Mouse (Mus musculus): ENCODE data around the gene Smarca5.

The Smarca5 gene

GRCm38 (mm10) chr8:80739155-80739924 lies at the start of gene Smarca5:
TSS of gene Smarca5 (minus strand) at chr8:80739497.
- DNase-seq (ENCODE audit: low read depth), result peak; percentile 74

- DNase-seq (ENCODE audit: low read depth), result no peak
Measured at GRCm38 (mm10) chr8:80784559-80784958, 45.3 kb upstream of the Smarca5 start.

- no peak for DNase-seq (ENCODE audit: low read depth)
Measured at GRCm38 (mm10) chr8:80783271-80783670, 44.0 kb upstream of the Smarca5 start.

GRCm38 (mm10) chr8:80781338-80781737 lies 42.0 kb upstream of the Smarca5 start:
- no peak for DNase-seq (ENCODE audit: low read depth)

- DNase-seq (ENCODE audit: low read depth), result no peak
Measured at GRCm38 (mm10) chr8:80780271-80780670, 41.0 kb upstream of the Smarca5 start.

- DNase-seq (ENCODE audit: low read depth), result no peak
Measured at GRCm38 (mm10) chr8:80776436-80776835, 37.1 kb upstream of the Smarca5 start.

- no peak for DNase-seq (ENCODE audit: low read depth)
Measured at GRCm38 (mm10) chr8:80772732-80773460, 33.6 kb upstream of the Smarca5 start.

- no peak for DNase-seq (ENCODE audit: low read depth)
Measured at GRCm38 (mm10) chr8:80768451-80768850, 29.2 kb upstream of the Smarca5 start.

GRCm38 (mm10) chr8:80753017-80753715 lies 13.9 kb upstream of the Smarca5 start:
- DNase-seq (ENCODE audit: low read depth), result peak; percentile 74

- no peak for DNase-seq (ENCODE audit: low read depth)
Measured at GRCm38 (mm10) chr8:80752429-80752828, 13.1 kb upstream of the Smarca5 start.

GRCm38 (mm10) chr8:80749091-80749490 lies 9.8 kb upstream of the Smarca5 start:
- no peak for DNase-seq (ENCODE audit: low read depth)

GRCm38 (mm10) chr8:80739932-80740331 lies 635 bp upstream of the Smarca5 start:
- DNase-seq (ENCODE audit: low read depth), result no peak

- peak; percentile 34 for DNase-seq (ENCODE audit: low read depth)
Measured at GRCm38 (mm10) chr8:80738388-80739154, 726 bp downstream of the Smarca5 start.

GRCm38 (mm10) chr8:80738046-80738387 lies 1.3 kb downstream of the Smarca5 start:
- DNase-seq (ENCODE audit: low read depth), result peak; percentile 10

- no peak for DNase-seq (ENCODE audit: low read depth)
Measured at GRCm38 (mm10) chr8:80732326-80732725, 7.0 kb downstream of the Smarca5 start.

- no peak for DNase-seq (ENCODE audit: low read depth)
Measured at GRCm38 (mm10) chr8:80714461-80714860, 24.8 kb downstream of the Smarca5 start.

GRCm38 (mm10) chr8:80710670-80711400 lies 28.5 kb downstream of the Smarca5 start:
- DNase-seq (ENCODE audit: low read depth), result peak; percentile 31

GRCm38 (mm10) chr8:80688141-80688540 lies 51.2 kb downstream of the Smarca5 start:
- peak; percentile 40 for DNase-seq (ENCODE audit: low read depth)

- no peak for DNase-seq (ENCODE audit: low read depth)
Measured at GRCm38 (mm10) chr8:80683756-80684335, 55.5 kb downstream of the Smarca5 start.

- DNase-seq (ENCODE audit: low read depth), result no peak
Measured at GRCm38 (mm10) chr8:80682594-80682993, 56.7 kb downstream of the Smarca5 start.

Data from c-Kit-positive CD71-negative TER-119-negative erythroid progenitor cells, embryonic 14.5 days (primary cell).